Mouse (Mus musculus) liver, postnatal 0 days (tissue): Measurements from ENCODE around the gene Casz1.

ENCODE experiments used
- CTCF ChIP-seq: sonication (generic); IDR thresholded peaks from 2 replicates; pipeline ENCODE4 v1.5.1; 2016; ENCODE audit warnings: antibody characterized with exemption, low read depth
- EP300 ChIP-seq: IDR thresholded peaks from 2 replicates; pipeline ENCODE4 v1.6.1; 2016; ENCODE audit warnings: antibody characterized with exemption, low read depth, mild to moderate bottlenecking

DNA sequence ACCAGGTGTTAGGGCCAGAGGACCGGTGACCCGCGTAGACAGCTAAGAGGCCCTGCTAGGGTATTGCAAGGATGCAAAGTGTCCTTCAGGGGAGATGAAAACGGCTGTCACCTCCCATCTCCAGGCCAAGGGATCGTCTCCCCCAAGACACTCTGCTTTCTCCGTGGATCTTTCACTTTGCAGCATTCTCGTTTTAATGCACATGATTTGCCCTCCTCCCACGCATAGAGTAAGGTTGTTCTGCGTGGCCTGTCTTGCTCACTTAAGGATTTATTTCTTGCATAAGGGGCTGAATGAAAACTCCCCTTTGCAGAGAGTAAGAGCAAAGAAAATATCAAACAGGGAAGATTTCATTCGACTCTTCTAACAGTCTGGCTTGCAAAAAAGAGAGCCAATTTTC lies 593 bp upstream of the Casz1 start:
- TF ChIP-seq CTCF (no peak), EP300 (no peak)
